Mouse (Mus musculus): ENCODE measurements around the gene Cbr2.
"Not testable (repeated sequence)": the region's sequence is repeated elsewhere in the genome, so short reads cannot be mapped to it uniquely, and the experiment has no call there.

Cbr2 gene

DNA sequence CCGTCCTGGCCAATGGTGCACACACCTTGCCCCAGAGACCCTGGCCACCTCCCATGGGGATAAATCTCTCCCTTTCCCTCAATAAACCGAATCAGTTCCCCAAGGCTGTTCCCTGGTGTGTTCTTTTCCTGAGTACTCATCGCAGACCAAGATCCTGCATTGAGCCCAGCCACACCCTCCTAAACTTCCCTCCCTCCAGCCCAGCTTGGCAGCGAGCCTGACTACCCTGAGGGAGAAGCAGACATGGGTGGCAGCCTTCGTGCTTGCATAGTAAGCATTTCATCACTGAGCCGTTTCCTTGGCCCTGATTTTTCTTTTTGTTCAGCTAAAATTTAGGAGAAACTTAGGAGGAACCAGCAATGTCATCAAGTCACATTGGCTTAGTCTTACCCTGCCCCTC is 1.6 kb upstream of the Cbr2 start:
- in situ Hi-C loops (cut with MboI; ENCODE audit: low sequenced_read_pairs) = no loop called here

DNA sequence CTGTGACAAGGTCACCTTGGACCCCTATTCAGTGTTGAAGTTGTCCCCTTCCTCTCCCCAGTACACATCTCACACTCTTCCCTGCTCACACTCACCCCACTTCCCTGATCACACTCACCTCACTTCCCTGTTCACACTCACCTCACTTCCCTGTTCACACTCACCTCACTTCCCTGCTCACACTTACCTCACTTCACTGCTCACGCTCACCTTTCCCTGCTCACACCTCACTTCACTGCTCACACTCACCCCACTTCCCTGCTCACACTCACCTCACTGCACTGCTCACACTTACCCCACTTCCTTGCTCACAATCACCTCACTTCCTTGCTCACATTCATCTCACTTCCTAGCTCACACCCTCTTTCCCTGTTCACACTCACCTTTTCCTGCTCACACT is 519 bp downstream of the Cbr2 start:
- in situ Hi-C loops (cut with MboI; ENCODE audit: low sequenced_read_pairs) = no loop called here

DNA sequence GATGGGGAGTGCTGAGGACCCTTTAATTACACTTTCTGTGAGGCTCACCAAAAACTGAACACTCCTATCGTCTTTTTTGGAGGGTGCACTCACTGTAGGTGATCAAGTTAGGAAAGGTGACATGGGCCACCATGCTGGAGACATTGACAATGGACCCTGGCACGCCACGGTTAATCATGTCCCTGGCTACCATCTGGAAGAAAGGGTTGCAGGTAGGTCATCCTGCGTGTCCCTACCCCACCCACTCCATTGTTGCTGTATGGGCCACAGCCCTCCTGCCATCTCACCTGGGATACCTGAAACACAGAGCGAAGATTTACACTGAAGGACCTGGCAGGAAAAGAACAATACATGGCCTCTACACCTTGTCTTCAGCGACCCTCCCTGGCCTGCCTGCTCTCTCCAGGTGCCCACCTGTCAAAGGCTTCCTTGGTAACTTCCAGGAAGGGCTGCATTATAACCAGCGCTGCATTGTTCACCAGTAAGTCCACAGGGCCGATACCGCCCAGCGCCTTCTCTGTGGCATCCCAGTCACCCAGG is 1.5 kb downstream of the Cbr2 start:
- in situ Hi-C loops (cut with MboI; ENCODE audit: low sequenced_read_pairs) = no loop called here

DNA sequence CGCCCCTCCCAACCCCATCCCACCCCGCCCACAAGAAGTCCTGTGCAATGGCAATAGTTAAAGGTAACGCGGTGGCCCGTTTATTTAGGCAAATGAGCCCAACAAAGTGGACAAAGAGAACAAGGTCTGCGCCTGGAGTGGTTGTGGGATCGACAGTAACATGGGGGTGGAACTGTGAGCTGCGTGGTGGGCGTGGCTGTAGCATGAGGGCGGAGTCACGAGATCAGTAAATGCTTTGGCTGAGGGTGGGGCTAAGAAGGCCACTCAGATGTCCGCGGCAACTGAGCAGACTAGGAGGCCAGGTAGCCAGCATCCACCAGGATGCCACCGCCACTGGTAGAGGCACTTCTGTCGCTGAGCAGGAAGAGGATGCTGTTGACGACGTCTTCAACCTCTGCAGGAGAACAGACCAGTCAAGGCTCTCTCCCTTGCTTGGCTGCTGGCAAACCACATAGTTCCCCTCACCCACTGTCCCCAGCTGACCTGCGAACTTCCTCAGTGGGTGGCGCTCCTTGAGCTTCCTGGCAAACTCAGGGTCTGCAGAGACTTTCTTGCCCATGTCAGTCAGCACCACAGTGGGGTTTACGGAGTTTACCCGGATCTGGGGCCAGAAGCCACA is 2.4 kb downstream of the Cbr2 start:
- in situ Hi-C loops (cut with MboI; ENCODE audit: low sequenced_read_pairs) = not testable (repeated sequence)

DNA sequence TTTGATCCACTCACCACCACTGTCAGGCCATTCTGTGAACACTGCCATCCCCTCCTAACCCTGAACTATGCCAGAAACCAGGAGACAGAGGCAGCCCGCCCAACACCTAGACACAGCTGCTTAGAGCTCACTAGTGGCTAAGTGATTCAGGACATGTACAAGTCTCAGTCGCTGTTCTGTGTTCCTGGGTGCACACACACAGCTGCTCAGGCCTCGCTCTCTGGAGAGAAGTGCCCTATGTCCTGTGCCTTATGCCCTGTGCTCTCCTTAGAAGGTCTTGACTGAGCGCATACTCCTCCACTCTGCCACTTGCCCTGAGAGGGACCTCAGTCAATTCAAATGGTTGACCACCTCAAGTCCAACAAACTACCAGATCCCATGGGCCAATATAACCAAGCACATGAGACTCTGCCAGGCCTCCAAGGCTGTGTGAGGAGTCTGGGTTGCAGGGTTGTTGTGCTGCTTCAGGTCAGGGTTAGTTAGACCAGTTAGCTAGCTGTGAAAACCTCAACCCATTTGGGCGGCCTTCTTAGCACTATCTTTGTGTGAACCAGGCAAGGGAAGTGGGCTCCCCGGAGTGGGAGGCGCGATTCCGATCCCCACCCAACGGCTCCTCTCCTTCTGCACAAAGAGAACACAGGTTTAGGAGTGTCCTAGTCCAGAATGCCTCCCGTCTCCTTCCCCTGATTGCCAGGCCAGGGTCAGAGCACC is 3.2 kb downstream of the Cbr2 start:
- in situ Hi-C loops (cut with MboI; ENCODE audit: low sequenced_read_pairs) = no loop called here

DNA sequence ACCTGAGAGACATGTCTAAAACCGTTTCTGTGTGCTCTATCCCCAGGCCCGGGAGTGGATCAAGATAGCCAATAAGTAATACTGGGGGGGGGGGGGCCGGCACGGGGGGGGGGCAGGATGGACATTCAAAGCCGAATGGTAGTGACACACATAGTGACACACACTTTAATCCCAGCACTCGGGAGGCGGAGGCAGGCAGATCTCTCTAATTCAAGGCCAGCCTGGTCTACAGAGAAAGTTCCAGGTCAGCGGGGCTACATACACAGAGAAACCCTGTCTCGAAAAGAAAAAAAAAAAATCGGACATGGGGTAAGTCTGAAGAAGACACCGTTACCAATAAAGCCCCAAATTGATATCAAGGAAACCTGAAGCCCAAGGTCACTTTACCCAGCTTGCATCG is 4.3 kb downstream of the Cbr2 start:
- in situ Hi-C loops (cut with MboI; ENCODE audit: low sequenced_read_pairs) = no loop called here

DNA sequence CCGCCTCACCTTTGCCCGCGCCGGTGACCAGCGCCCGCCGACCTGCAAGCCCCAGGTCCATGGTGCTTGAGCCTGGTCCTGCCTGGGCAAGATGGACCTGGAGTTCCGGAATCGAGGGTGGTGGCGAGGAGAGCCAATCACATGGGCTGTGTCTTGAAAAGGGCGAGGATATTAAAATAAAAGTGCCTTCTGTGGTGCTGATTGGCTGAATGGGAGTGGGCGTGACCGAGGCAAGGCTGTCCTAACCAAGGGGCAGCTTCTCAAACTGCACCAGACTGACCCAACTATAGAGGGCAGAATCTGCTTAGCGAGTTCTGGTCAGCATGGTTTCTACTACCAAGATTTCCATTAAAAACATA is 4.8 kb downstream of the Cbr2 start, which contains the start of gene Dcxr:
TSS of gene Dcxr (minus strand) at position 113 of the 359 bp plus-strand sequence.
- in situ Hi-C loops (cut with MboI; ENCODE audit: low sequenced_read_pairs) = no loop called here

DNA sequence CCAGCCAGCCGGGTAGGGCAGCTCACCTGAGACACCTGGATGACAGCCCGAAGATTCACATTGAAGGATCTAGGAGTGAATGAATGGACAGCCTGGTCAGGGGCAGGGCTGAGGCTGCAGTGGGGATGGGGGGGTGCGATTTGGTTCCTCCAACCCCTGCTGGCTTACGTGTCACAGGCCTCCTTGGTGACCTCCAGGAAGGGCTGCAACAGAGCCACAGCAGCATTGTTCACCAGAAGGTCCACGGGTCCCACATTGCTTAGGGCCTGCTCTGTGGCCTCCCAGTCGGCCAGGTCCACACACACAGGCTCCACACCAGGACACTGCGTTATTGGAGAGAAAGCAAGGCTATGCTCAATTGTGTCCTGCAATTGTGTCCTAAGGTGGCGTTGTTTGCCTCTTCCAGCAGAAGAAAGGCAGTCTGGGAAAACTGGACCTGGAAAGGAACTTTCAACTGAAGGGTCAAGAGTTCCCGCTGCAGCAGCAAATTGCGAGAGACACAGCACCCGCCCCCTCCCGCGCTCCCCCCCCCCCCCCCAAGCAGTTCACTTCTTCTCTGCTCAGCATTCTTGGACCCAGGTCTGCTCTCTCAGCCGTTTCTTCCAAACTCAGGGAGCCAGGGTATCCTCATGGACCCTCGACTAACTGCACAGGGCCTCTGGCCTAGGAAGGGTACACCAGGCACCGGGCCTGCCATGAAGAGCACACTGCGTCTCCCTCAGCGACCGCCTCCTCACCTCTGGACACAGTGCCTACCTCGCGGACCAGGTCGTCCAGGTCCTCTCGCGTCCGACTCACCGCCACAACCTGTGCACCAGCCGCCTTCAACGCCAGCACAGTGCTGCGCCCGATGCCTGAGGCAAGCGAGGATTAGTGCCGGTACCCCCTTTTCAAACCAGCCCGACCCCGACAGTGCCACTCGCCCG is 5.4 kb downstream of the Cbr2 start:
- in situ Hi-C loops (cut with MboI; ENCODE audit: low sequenced_read_pairs) = no loop called here

DNA sequence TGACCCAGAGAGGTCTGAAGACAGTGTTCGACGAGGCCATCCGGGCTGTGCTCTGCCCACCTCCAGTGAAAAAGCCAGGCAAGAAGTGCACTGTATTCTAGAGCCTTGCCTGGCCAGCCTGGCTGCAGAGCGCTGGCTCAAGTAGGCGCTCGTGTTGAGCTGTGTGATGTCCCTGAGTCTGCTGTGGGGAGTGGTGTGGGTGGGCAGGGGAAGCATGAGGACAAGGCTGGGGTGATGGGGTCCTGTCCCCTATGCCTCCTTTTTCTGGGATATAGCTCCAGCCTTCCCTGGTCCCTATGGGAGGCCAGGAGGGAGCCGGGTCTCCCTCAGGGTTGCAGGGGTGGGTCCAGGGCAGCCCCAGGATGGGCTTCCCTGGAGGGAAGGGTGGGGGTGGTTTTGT is 8.4 kb downstream of the Cbr2 start:
- in situ Hi-C loops (cut with MboI; ENCODE audit: low sequenced_read_pairs) = no loop called here

DNA sequence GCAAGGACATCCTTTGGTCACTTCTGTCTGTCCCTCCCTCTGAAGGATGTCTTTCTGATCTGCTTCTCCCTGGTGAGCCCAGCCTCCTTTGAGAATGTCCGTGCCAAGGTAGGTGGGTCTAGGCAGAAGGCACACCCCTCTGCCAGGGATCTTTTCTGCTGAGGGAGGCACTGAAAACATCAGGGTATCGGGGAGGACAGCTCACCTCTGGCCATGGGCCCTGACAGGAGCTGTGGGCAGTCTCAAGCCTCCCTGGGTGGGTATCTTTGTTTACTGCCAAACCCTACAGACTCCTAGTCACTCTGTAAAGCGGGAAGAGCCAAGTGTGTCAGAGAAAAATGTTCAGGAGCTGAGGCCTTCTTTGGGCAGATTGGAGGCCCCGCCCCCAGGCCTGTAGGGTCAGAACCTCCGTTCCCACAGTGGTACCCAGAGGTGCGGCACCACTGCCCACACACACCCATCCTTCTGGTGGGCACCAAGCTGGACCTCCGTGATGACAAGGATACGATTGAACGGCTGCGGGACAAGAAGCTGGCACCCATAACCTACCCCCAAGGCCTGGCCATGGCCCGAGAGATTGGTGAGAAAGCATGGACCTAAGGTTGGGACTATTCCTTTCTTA is 9.0 kb downstream of the Cbr2 start:
- in situ Hi-C loops (cut with MboI; ENCODE audit: low sequenced_read_pairs) = no loop called here

DNA sequence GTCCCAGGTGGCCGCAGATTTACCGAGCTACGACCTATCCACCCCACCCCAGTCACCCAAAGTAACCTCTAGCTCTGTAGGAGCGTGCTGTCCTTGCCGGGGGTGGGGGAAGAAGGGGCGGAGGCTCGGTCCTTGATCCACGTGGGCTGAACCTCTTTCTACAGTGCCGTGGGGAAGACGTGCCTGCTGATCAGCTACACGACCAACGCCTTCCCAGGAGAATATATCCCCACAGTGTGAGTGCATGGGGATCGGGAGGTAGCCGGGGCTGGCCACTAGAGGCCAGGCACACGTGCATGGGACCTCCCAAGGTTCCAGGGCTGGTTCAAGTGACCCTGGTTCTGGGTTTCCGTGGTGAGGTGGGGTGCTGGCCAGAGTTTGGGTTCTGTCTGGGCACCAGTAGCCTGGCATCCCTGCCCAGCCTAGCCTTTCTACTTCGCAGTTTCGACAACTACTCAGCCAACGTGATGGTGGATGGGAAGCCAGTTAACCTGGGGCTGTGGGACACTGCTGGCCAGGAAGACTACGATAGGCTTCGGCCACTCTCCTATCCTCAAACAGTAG is 9.8 kb downstream of the Cbr2 start:
- in situ Hi-C loops (cut with MboI; ENCODE audit: low sequenced_read_pairs) = no loop called here

DNA sequence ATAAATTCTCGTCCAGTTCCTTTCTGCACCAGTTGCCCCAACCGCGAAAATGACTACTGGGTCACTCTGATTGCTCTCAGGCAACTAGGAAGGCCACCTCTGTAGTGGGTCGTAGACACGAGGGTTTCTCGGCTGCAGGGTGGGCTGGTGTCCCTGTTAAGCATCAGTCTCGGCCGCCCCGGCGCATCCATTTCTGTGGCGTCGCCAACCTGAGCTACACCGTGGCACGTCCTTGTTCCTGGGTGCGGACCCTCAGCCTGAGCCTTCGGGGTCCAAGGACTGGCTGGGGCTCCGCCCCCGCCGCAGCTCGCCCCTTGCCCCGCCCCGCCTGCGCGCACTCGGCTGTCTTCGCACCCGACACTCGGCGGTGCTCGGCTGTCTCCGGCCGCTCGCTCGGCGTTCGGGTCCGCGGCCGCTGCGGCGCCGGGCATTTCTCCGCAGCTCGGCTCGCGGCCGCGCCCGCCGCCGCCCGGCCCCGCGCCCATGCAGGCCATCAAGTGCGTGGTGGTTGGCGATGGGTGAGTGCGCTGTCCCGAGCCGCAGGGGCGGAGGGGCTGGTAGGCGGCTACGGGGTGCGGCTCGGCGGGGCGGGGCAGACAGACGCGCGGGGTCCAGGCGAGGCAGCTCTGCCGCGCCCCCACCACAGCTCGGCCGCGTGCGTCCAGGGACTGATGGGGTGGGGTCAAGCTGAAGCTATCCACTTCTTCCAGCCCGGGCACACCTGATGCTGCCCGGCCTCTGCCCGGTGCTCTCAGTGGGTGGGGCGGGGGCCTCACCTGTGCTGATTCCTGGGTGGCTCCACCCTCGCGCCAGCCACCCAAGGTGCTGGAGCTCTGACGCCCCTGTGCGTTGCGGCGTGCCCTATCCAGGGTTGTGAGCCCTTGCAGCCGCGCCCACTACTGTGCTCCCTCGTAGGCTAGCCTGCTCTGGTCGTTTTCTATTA is 10.5 kb downstream of the Cbr2 start, which contains the start of gene Rac3:
TSS of gene Rac3 (plus strand) at position 347 of the 943 bp plus-strand sequence.
- in situ Hi-C loops (cut with MboI; ENCODE audit: low sequenced_read_pairs) = no loop called here

DNA sequence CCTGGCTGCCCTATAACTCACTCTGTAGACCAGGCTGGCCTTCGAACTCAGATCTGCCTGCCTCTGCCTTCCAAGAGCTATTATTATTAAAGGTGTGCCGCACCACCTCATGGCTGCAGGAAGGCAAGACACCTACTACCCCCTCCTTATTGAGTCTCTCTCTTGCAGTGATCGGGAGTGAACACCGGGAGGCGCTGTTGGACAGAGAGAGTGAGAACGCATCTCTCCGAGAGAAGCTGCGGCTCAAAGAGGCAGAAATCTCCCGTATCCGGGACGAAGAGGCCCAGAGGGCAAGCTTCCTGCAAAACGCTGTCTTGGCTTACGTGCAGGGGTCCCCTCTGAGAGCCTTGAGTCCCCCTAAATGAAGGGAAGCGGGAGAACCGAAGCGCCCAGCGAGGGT is 11.5 kb downstream of the Cbr2 start:
- in situ Hi-C loops (cut with MboI; ENCODE audit: low sequenced_read_pairs) = no loop called here

DNA sequence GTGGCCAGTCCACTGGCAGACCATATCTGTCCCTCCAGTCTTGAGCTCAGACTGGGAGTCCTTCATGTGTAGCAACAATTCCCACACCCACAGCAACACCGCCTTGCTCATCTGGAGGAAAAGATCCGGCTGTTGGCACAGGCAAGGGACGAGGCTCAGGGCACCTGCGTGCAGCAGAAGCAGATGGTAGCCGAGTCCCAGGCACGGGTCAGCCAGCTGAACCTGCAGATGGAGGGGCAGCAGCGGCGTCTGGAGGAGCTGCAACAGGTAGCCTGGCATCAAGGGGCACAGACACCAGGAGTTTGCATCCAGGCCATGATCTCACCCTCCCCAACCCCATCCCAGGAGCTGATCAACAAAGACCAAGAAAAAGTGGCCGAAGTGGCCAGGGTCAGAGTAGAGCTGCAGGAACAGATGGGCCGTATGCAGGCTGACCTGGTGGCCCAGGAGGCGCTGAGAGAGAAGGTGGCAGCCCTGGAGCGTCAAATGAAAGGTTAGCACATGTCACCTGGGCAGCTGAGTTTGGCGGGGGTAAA is 12.0 kb downstream of the Cbr2 start:
- in situ Hi-C loops (cut with MboI; ENCODE audit: low sequenced_read_pairs) = no loop called here

DNA sequence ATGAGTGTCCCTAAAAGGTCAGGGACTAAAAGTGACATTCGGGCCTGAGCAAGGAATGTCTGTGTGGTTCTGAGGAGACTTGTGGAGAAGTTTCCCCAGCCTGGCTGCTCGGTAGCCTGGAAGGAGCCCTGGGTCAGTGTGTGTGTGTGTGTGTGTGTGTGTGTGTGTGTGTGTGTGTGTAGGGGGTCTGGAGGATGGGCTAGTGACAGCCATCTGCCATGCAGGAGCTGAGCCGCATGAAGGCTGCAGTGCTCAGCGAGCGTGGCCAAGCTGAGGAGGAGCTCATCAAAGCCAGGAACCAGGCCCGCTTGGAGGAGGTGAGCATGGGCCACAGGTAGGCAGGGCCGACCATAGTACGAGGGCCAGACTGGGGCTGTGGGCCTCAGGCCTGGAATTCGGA is 12.7 kb downstream of the Cbr2 start:
- in situ Hi-C loops (cut with MboI; ENCODE audit: low sequenced_read_pairs) = no loop called here

DNA sequence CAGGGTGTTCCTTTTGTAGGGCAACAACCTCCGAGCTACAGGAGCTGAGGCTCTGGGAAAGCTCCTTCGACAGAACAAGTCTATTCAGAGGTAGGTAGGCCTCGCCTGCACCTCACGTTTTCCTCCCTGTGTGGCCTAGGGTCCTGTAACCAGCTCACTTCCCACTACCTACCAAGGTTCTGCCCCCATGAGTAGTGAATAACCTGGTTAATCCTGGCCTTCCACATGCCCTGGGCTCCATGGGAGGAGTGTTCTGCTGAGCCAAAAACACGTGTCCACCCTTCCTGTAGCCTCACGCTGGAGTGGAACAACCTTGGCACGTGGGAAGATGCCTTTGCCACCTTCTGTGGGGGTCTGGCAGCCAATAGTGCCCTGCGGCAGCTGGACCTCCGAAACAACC is 16.8 kb downstream of the Cbr2 start:
- in situ Hi-C loops (cut with MboI; ENCODE audit: low sequenced_read_pairs) = no loop called here

DNA sequence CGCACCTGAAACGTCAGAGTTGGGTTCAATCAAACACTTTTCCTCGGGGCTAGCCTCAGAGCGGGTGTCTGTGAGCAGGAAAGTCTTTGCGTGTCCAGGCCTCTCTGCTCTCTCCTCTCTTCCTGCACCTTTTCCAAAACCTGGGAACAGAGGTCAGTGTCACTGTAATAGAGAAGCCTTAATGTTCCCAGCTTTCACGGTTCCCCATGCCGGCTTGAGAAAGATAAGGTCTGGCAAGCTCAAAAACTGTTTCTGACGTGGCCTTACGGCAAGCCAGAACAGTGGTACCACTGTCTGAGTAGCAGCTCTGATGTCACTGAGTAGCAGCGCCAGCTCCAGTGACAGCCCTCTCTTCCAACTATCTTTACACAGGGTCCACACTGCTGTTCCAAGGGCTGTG is 17.4 kb downstream of the Cbr2 start:
- in situ Hi-C loops (cut with MboI; ENCODE audit: low sequenced_read_pairs) = no loop called here

DNA sequence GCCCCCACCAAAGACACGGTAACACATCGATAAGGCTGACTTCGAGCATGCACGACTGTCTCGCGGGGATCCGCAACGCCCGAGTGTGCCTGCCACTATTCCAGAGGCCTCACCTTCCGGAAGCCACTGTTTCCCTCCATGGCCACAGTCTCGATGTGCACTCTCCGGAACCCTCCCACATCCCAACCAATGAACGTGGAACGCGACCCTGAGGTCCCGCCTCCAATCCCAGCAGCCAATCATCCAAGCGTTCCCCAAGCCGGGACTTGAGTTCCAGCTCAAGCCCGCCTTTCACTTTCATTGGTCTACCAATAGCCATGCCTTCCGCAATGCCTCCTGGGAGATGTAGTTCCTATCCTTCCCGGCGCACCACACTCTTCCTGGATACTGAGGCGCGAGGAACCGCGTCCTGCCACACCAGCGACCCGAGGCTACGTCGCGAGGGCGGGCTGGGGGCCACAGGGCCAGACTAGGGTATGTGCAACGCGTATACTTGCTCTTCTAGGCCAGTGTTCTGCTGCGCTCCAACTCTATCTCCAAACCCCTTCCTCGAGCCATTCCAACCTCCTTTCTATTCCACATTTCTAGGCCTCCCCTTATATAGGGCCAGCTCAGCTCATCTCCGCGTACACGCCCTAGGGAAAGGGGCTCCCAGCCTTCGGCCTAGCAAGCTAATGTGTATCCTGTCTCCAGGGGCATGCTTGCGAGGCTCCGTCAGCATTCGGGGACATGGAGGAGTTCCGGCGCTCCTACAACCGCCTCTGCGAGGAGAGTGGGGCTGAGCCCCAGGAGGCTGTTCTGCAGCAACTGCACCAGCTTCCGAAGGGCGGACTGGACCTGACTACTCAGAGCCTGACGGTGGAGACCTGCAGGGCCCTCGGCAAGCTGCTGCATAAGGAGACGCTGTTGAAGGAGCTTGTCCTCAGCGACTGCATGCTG is 18.1 kb downstream of the Cbr2 start, which contains the start of the genes Cenpx and Lrrc45:
TSS of gene Cenpx (minus strand) at position 159 of the 939 bp plus-strand sequence.
TSS of gene Lrrc45 (plus strand) at position 346 of the 939 bp plus-strand sequence.
- in situ Hi-C loops (cut with MboI; ENCODE audit: low sequenced_read_pairs) = no loop called here

All from CH12F3 (cell line).